In the genomic region with DNA sequence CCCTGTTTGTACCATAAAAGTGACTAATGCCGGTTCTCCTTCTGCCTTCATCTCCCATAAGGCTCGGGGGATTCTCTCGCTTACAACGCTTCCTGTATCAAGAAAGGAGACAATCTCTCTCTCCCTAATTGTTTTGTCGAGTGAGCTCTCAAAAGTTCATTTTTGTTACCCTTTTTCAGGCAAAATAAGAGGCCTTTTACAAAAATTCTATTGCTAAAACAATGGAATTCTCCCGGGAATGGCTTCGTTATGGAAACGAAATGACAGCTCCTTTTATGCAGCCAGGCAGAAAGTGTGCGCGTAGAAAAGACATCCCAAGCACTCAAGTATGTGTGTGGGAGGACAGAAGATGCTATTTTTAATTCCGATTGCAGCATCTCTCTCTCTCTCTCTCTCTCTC, we compare ENCODE assay signal across 10 mouse cellular contexts.
DNase-seq lines count a peak whose midpoint lies in the region; ATAC-seq and TF ChIP-seq lines count a peak whose summit lies in the region.
"Had no signal": no experiment of that assay in that cellular context is flagged by ENCODE, and none has a peak within 500 bp of the region (broad histone marks: within the 10 kb centered on the region; RNA-seq: fewer than 3 reads in every experiment).

No protein-coding gene starts in this region.

- H3K4me3 ChIP-seq in heart, embryonic 15.5 days: peak overlapping the region; percentile 27; the same call in 1 of the 2 replicates
- H3K4me3 ChIP-seq in lung, embryonic 14.5 days (ENCODE audit: low read depth, low read length): no peak overlapping the region
- no peak overlapping the region for H3K4me3 ChIP-seq in forebrain, postnatal 0 days (ENCODE audit: low read depth, low read length)
- H3K4me3 ChIP-seq: kidney, embryonic 15.5 days; limb, embryonic 13.5 days; stomach, embryonic 15.5 days had no signal

- no peaks in the 10 kb centered on the region for H3K9me3 ChIP-seq in heart, embryonic 15.5 days (replicated peaks)
- no peaks in the 10 kb centered on the region for H3K9me3 ChIP-seq in lung, embryonic 14.5 days (ENCODE audit: low read depth, low read length)
- no peaks in the 10 kb centered on the region for H3K9me3 ChIP-seq in forebrain, postnatal 0 days (ENCODE audit: low read length)
- H3K9me3 ChIP-seq: kidney, embryonic 15.5 days; limb, embryonic 13.5 days; stomach, embryonic 15.5 days had no signal

- H3K27ac ChIP-seq in heart, embryonic 15.5 days: peak overlapping the region; percentile 41; the same call in 1 of the 2 replicates
- H3K27ac ChIP-seq in lung, embryonic 14.5 days (ENCODE audit: low read depth): no peak overlapping the region
- H3K27ac ChIP-seq in forebrain, postnatal 0 days (ENCODE audit: low read depth, low read length): peak overlapping the region; percentile 88
- H3K27ac ChIP-seq: kidney, embryonic 15.5 days; limb, embryonic 13.5 days; stomach, embryonic 15.5 days had no signal

- H3K27me3 ChIP-seq in heart, embryonic 15.5 days: no peaks in the 10 kb centered on the region
- H3K27me3 ChIP-seq in lung, embryonic 14.5 days (ENCODE audit: insufficient read depth, low read length): no peaks in the 10 kb centered on the region
- no peaks in the 10 kb centered on the region for H3K27me3 ChIP-seq in forebrain, postnatal 0 days (ENCODE audit: insufficient read depth, low read length)
- H3K27me3 ChIP-seq: kidney, embryonic 15.5 days; limb, embryonic 13.5 days; stomach, embryonic 15.5 days had no signal

- H3K4me2 ChIP-seq in heart, embryonic 15.5 days: peak overlapping the region; percentile 44
- no peak overlapping the region for H3K4me2 ChIP-seq in lung, embryonic 14.5 days
- H3K4me2 ChIP-seq in forebrain, postnatal 0 days (ENCODE audit: low read depth): peak overlapping the region; percentile 31
- H3K4me2 ChIP-seq: kidney, embryonic 15.5 days; limb, embryonic 13.5 days; stomach, embryonic 15.5 days had no signal

- no peaks in the 10 kb centered on the region for H3K36me3 ChIP-seq in heart, embryonic 15.5 days
- no peaks in the 10 kb centered on the region for H3K36me3 ChIP-seq in lung, embryonic 14.5 days (ENCODE audit: insufficient read depth)
- no peaks in the 10 kb centered on the region for H3K36me3 ChIP-seq in forebrain, postnatal 0 days (ENCODE audit: insufficient read depth)
- H3K36me3 ChIP-seq: kidney, embryonic 15.5 days; limb, embryonic 13.5 days; stomach, embryonic 15.5 days had no signal

- 39% methylated on average over 11 of the region's 11 CpGs for WGBS in heart, embryonic 15.5 days
- WGBS in lung, embryonic 14.5 days: 78% methylated on average over 11 of the region's 11 CpGs
- WGBS in forebrain, postnatal 0 days: 24% methylated on average over 11 of the region's 11 CpGs

- no peak overlapping the region for H3K9ac ChIP-seq in heart, embryonic 15.5 days
- no peak overlapping the region for H3K9ac ChIP-seq in lung, embryonic 14.5 days
- no peak overlapping the region for H3K9ac ChIP-seq in forebrain, postnatal 0 days
- H3K9ac ChIP-seq: kidney, embryonic 15.5 days; limb, embryonic 13.5 days; stomach, embryonic 15.5 days had no signal

- no peak for TF ChIP-seq CTCF in lung, embryonic 14.5 days (IDR thresholded peaks at IDR 0.05; ENCODE audit: low read depth)
- TF ChIP-seq CTCF in forebrain, postnatal 0 days (IDR thresholded peaks at IDR 0.05; ENCODE audit: low read depth): no peak

- H3K4me1 ChIP-seq in heart, embryonic 15.5 days (replicated peaks): peaks cover 8% of the 10 kb centered on the region
- no peaks in the 10 kb centered on the region for H3K4me1 ChIP-seq in lung, embryonic 14.5 days (ENCODE audit: insufficient read depth)
- H3K4me1 ChIP-seq in forebrain, postnatal 0 days (ENCODE audit: insufficient read depth): 0 out of 2 replicates have a peak, but pooled peaks cover 6% of the 10 kb centered on the region
- H3K4me1 ChIP-seq: kidney, embryonic 15.5 days; limb, embryonic 13.5 days; stomach, embryonic 15.5 days had no signal

- no peak for ATAC-seq in heart, embryonic 15.5 days (replicated peaks; ENCODE audit: insufficient number of reproducible peaks, insufficient read depth, low FRiP score, low read depth)
- no peak for ATAC-seq in lung, embryonic 14.5 days (ENCODE audit: insufficient read depth)
- ATAC-seq in forebrain, postnatal 0 days: peak; percentile 91

- no peak for DNase-seq in heart, postnatal 10 days
- DNase-seq in lung, embryonic 14.5 days: peak; percentile 45
- DNase-seq in lung, postnatal 36 days: no peak
- peak; percentile 75 for DNase-seq in forebrain, postnatal 0 days
- DNase-seq in retina, embryonic 14.5 days (ENCODE audit: low spot score): peak; percentile 22
- DNase-seq in cerebellum, adult 9-10 months: no peak

- intact Hi-C loops in heart, postnatal 10 days (cut with DNase I): no loop called here

Comparison
In these comparisons a context has a peak if more than half of its experiments do, and no peak if none do; other contexts are left out.
1. DNase-seq: peak in lung, embryonic 14.5 days (single experiment), forebrain, postnatal 0 days (single experiment) and retina, embryonic 14.5 days (single experiment); none in heart, postnatal 10 days (0 of 2), lung, postnatal 36 days (single experiment) and cerebellum, adult 9-10 months (single experiment).